Mouse (Mus musculus) embryonic facial prominence, embryonic 12.5 days (tissue): ENCODE measurements around the gene Echdc2. TPM values are rescaled to one million over a fixed set of nuclear protein-coding genes. Genes with fewer than 3 reads are reported as not detected.
"Not testable (repeated sequence)": the region's sequence is repeated elsewhere in the genome, so short reads cannot be mapped to it uniquely, and the experiment has no call there.

Experiments
- ATAC-seq: fragments of 200-750 bp; cut with Nextera tagmentation; 2 replicates; pipeline ENCODE4 v1.8.0; 2017; ENCODE audit not compliant: insufficient number of reproducible peaks, insufficient read depth, low FRiP score, low TSS enrichment
- H3K27ac ChIP-seq: fragments of 300-500 bp; sonication (generic); 2 replicates; pipeline ENCODE4 v1.5.1; 2016; ENCODE audit warnings: mild to moderate bottlenecking
- H3K27me3 ChIP-seq: fragments of 300-500 bp; sonication (generic); 2 replicates; pipeline ENCODE4 v1.6.1; 2016; ENCODE audit warnings: mild to moderate bottlenecking, moderate library complexity
- H3K36me3 ChIP-seq: fragments of 300-500 bp; sonication (generic); 2 replicates; pipeline ENCODE4 v1.6.1; 2016; ENCODE audit warnings: mild to moderate bottlenecking
- H3K4me1 ChIP-seq: fragments of 300-500 bp; sonication (generic); 2 replicates; pipeline ENCODE4 v1.6.1; 2016
- H3K4me2 ChIP-seq: fragments of 300-500 bp; sonication (generic); replicated peaks from 2 replicates; pipeline ENCODE4 v1.6.1; 2016; ENCODE audit warnings: mild to moderate bottlenecking, moderate library complexity
- H3K4me3 ChIP-seq: fragments of 300-500 bp; sonication (generic); 2 replicates; pipeline ENCODE4 v1.5.1; 2016; ENCODE audit warnings: mild to moderate bottlenecking
- H3K9ac ChIP-seq: fragments of 300-500 bp; sonication (generic); 2 replicates; pipeline ENCODE4 v1.6.1; 2016; ENCODE audit warnings: mild to moderate bottlenecking, moderate library complexity
- H3K9me3 ChIP-seq: fragments of 300-500 bp; sonication (generic); 2 replicates; pipeline ENCODE4 v1.6.1; 2016; ENCODE audit warnings: mild to moderate bottlenecking, moderate library complexity
- WGBS: fragments of 180-500 bp; shearing (Covaris S2); methylation state at CpG from one replicate; pipeline ENCODE4 v1.1.7; 2016; 5-methylcytosine and 5-hydroxymethylcytosine counted together
- polyA plus RNA-seq: library from polyadenylated mRNA; unstranded; fragments of >200 nt; fragmentation: Nextera tagmentation; extraction: Ambion mirVana; gene quantifications from 2 replicates; pipeline ENCODE4 v1.2.1, GENCODE M21; 2016

The Echdc2 gene
- 35.2 and 35.7 TPM in 2 replicates for polyA plus RNA-seq

DNA sequence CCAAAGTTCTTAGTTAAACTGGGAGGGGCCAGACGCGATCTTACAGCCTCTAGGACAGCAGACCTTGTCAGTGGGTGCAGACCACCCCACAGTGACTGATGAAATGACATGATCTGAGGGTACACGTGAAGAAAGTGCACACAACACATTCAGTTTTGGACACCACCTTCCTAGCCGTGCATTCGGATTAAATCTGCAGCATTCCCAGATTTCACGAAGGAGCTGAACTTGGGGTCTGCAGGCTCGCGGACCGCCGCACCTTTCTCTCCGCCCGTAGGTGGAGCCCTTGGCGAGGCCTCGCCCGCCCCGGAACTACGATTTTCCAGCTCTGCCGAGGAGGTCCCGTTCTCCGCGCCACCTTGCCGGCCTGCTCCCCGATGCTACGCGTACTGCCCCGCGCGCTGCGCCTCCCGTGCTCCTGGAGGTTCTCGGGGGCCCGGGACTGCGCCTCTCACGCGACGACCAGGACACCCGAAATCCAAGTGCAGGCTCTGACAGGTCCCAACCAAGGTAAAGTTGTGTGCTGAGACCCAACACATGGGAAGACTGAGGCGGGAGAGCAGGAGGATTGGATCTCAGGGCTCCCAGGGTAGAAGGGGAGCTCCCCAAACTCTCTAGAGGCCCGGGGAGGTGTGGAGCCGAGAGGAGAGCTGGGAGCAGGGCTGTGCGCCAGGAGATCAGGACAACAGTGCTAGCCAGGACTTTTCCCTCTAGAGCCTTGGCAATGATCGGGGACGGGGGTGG lies at the start of gene Echdc2:
TSS of gene Echdc2 (plus strand) at position 286 of the 744 bp plus-strand sequence.
- Histone ChIP-seq H3K4me2 (peak within 1 kb of the TSS; percentile 87), H3K27ac (no peak within 1 kb of the TSS), H3K4me1 (no peaks in the 10 kb centered on the region), H3K9me3 (no peaks in the 10 kb centered on the region), H3K4me3 (peak within 1 kb of the TSS; percentile 68), H3K27me3 (peaks cover 7% of the 10 kb centered on the region; the same call in 1 of the 2 replicates), H3K36me3 (no peaks in the 10 kb centered on the region), H3K9ac (peak within 1 kb of the TSS; percentile 75)
- 2% methylated on average over 43 of the region's 43 CpGs for WGBS
- ATAC-seq, result 0 out of 2 replicates have a peak, but pooled peaks have one; percentile 6

DNA sequence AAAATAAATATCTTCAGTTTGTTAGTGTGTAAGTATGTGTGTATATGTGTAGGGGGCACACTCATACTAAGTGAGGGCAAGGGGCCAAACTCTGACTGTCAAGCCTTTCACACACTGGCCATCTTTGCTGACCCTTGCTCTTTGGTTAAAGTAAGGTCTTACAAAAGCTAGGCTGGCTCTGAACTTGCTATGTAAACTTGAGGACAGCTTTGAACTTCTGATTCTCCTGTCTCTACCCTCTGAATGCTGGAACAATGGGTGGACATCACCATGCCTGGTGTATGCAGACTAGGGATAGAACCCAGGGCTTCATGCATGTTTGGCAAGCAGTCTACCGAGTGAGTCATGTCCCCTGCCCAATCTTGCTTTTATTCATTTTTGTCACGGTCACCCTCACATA lies 48.8 kb upstream of the Echdc2 start:
- no peak overlapping the region for H3K9ac ChIP-seq
- H3K4me2 ChIP-seq, result no peak overlapping the region
- H3K27ac ChIP-seq, result no peak overlapping the region
- no peaks in the 10 kb centered on the region for H3K27me3 ChIP-seq
- peaks cover 4% of the 10 kb centered on the region; the same call in 1 of the 2 replicates for H3K36me3 ChIP-seq
- H3K4me1 ChIP-seq, result no peaks in the 10 kb centered on the region
- no peak for ATAC-seq
- H3K9me3 ChIP-seq, result no peaks in the 10 kb centered on the region
- H3K4me3 ChIP-seq, result no peak overlapping the region
- 85% methylated on average over 2 of the region's 2 CpGs for WGBS

DNA sequence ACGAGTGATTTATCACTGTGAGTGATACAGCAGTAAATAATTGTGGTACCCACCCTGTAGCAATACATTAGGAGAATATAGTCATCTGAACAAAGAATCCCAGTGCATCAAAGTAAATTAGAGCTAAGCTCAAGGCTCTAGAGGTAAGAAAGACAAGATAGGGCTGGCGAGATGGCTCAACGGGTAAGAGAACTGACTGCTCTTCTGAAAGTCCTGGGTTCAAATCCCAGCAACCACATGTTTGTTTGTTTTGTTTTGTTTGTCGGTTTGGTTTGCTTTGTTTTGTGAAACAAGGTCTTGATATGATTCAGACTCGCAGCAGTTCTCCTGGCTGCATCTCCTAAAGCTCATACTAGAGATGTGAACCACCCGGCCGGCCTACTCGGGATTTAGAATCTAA lies 47.7 kb upstream of the Echdc2 start:
- no peak overlapping the region for H3K4me2 ChIP-seq
- H3K27ac ChIP-seq, result no peak overlapping the region
- H3K4me1 ChIP-seq, result no peaks in the 10 kb centered on the region
- no peaks in the 10 kb centered on the region for H3K9me3 ChIP-seq
- H3K4me3 ChIP-seq, result no peak overlapping the region
- H3K9ac ChIP-seq, result no peak overlapping the region
- WGBS, result 92% methylated on average over 8 of the region's 8 CpGs
- no peak for ATAC-seq
- no peaks in the 10 kb centered on the region for H3K27me3 ChIP-seq
- H3K36me3 ChIP-seq, result no peaks in the 10 kb centered on the region

DNA sequence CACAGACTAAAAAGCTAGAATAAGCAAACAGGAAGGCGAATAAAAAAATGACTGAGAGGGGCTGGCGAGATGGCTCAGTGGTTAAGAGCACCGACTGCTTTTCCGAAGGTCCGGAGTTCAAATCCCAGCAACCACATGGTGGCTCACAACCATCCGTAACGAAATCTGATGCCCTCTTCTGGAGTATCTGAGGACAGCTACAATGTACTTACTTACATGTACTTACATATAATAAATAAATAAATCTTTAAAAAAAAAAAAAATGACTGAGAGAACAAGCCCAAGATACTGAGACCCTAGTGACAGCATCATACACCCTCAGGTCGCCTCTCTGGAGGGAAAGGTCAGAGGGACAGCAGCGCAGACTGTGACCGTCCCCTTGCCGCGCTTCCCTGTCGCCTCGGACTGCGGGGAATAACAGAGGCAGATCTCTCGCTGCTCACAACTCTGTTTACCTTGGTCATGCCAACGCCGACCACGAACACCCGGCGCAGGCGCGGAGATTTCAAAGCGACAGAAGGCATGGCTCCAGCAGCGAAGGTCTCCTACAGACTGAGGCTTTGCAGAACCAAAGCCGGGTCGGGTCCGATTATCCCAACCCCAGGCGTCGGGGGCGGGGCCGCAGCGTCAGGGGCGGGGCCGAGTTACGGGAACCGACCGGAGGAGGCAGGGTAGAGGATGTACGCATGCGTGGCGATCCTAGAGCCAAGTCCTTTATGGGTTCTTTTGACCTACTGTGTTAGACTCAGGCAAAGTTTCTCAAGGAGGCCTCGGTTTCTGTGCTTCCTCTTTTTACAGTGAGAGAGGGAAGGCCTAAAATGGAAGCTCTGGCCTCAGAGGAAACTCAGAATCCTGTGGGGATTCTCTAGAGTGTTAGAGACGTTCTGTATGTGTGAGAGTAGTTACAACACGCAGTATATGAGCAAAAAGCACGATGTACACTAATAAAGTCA lies 47.0 kb upstream of the Echdc2 start:
- no peaks in the 10 kb centered on the region for H3K36me3 ChIP-seq
- peak overlapping the region; percentile 56 for H3K4me2 ChIP-seq
- no peaks in the 10 kb centered on the region for H3K4me1 ChIP-seq
- H3K27me3 ChIP-seq, result no peaks in the 10 kb centered on the region
- peak; percentile 84 for ATAC-seq
- peak overlapping the region; percentile 60 for H3K4me3 ChIP-seq
- H3K27ac ChIP-seq, result peak overlapping the region; percentile 57; the same call in 1 of the 2 replicates
- no peaks in the 10 kb centered on the region for H3K9me3 ChIP-seq
- peak overlapping the region; percentile 62 for H3K9ac ChIP-seq
- WGBS, result 14% methylated on average over 45 of the region's 45 CpGs

DNA sequence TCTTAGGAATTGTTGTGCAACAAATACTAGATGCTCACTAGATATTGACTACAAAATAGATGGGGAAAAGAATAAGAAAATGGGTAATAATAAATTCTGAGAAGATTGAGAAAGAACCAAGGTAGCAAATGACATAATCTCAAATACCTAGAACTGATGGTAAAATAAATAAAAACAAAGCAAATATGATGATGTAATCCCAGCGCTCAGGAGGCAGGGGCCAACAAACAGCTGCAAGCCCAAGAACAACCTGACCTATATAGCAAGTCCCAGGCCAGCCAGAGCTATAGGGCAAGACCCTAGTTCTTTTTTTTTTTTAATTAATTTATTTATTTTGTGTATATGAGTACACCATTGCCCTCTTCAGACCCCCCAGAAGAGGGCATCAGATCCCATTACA lies 41.1 kb upstream of the Echdc2 start:
- H3K36me3 ChIP-seq, result no peaks in the 10 kb centered on the region
- ATAC-seq, result no peak
- H3K4me1 ChIP-seq, result 0 out of 2 replicates have a peak, but pooled peaks cover 4% of the 10 kb centered on the region
- no peak overlapping the region for H3K27ac ChIP-seq
- no peak overlapping the region for H3K4me3 ChIP-seq
- WGBS, result 78% methylated on average over 1 of the region's 1 CpGs
- no peak overlapping the region for H3K4me2 ChIP-seq
- H3K27me3 ChIP-seq, result no peaks in the 10 kb centered on the region
- H3K9ac ChIP-seq, result no peak overlapping the region
- no peaks in the 10 kb centered on the region for H3K9me3 ChIP-seq

DNA sequence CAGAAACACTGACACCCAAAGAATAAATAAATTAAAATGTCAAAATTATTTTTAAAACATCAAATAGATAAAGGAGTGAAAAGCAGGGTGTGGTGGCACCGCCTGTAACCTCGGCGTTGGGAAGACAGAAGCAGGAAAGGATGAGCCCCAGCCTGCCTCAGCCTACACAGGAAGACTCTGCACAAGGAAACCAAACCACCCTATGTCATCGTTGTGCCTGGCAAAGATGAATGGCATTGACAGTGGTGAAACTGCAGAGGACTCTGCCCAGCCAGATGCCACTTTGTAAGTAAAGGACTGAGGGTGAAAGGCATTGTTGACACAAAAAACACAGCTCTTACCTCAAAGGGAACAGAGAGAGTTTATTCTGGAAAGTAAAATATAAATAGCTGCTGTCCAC lies 39.0 kb upstream of the Echdc2 start:
- Histone ChIP-seq H3K27ac (no peak overlapping the region), H3K9ac (no peak overlapping the region), H3K4me3 (no peak overlapping the region), H3K4me2 (no peak overlapping the region), H3K4me1 (0 out of 2 replicates have a peak, but pooled peaks cover 4% of the 10 kb centered on the region), H3K27me3 (no peaks in the 10 kb centered on the region), H3K9me3 (no peaks in the 10 kb centered on the region), H3K36me3 (no peaks in the 10 kb centered on the region)
- WGBS, result 91% methylated on average over 4 of the region's 4 CpGs
- ATAC-seq, result no peak

DNA sequence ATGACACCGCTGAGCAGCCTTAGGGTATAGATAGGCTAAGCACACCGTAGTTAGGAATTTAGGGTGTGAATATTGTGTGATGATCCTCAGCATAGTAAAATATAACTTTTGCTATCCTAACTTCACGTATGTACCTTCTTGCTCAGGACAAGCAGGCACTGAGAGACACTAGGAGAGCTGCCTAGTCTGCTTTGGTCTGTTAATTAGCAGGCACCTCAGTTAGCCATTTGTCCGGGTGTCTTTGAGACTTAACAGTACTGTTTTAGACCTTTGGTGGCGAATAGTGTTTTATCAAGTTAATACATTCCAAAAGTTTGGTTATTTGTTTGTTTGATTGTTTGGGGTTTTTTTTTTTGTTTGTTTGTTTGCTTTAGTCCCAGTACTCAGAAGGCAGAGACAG lies 37.7 kb upstream of the Echdc2 start:
- H3K27ac ChIP-seq, result no peak overlapping the region
- H3K4me3 ChIP-seq, result no peak overlapping the region
- 0 out of 2 replicates have a peak, but pooled peaks cover 4% of the 10 kb centered on the region for H3K4me1 ChIP-seq
- no peaks in the 10 kb centered on the region for H3K9me3 ChIP-seq
- no peak overlapping the region for H3K4me2 ChIP-seq
- WGBS, result 91% methylated on average over 5 of the region's 5 CpGs
- ATAC-seq, result no peak
- H3K27me3 ChIP-seq, result no peaks in the 10 kb centered on the region
- H3K9ac ChIP-seq, result no peak overlapping the region
- H3K36me3 ChIP-seq, result no peaks in the 10 kb centered on the region

DNA sequence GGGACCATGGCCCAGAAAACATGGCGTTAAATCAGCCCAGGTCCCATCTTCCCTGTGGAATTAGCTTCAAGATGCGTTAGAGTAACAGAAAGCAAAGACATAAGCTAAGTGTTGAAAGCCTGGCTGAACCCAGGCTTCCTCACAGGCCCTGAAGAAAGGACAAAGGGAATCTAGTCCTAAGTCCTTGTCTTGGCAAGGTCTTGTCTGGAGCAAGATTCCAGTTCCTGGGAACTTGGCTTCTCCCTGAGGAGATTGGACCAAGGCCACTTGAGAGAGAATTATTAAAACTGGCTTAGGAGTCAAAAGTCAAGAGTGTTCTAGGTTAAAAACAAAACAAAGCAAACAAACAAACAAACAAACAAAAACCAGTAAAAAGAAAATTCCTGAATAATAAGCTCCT lies 36.9 kb upstream of the Echdc2 start:
- H3K27ac ChIP-seq, result no peak overlapping the region
- H3K4me1 ChIP-seq, result 0 out of 2 replicates have a peak, but pooled peaks cover 4% of the 10 kb centered on the region
- 87% methylated on average over 2 of the region's 2 CpGs for WGBS
- H3K4me3 ChIP-seq, result no peak overlapping the region
- no peak overlapping the region for H3K9ac ChIP-seq
- no peaks in the 10 kb centered on the region for H3K27me3 ChIP-seq
- no peaks in the 10 kb centered on the region for H3K9me3 ChIP-seq
- no peaks in the 10 kb centered on the region for H3K36me3 ChIP-seq
- no peak overlapping the region for H3K4me2 ChIP-seq
- ATAC-seq, result no peak

DNA sequence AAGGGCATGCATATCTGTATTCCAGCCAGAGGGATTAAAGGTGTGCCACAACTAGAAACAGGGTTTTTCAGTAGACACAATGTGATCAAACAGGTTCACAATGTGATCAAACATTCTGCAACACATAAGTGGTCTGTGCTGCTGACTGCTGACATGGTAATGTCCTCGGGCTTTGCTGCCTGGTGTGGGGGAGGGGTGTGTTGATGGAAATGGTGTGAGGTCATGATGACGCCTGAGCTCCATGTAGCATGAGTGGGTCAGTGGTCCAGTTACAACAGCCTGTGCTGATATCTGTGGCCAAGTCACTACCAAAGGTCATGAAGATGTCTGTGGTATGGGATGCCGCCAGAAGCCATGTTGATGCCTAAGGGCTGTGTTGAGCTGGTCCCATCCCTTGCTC lies 34.8 kb upstream of the Echdc2 start:
- H3K4me2 ChIP-seq, result no peak overlapping the region
- ATAC-seq, result no peak
- H3K9me3 ChIP-seq, result no peaks in the 10 kb centered on the region
- H3K36me3 ChIP-seq, result no peaks in the 10 kb centered on the region
- no peak overlapping the region for H3K4me3 ChIP-seq
- 87% methylated on average over 3 of the region's 3 CpGs for WGBS
- H3K27me3 ChIP-seq, result no peaks in the 10 kb centered on the region
- H3K27ac ChIP-seq, result no peak overlapping the region
- no peak overlapping the region for H3K9ac ChIP-seq
- 0 out of 2 replicates have a peak, but pooled peaks cover 4% of the 10 kb centered on the region for H3K4me1 ChIP-seq

DNA sequence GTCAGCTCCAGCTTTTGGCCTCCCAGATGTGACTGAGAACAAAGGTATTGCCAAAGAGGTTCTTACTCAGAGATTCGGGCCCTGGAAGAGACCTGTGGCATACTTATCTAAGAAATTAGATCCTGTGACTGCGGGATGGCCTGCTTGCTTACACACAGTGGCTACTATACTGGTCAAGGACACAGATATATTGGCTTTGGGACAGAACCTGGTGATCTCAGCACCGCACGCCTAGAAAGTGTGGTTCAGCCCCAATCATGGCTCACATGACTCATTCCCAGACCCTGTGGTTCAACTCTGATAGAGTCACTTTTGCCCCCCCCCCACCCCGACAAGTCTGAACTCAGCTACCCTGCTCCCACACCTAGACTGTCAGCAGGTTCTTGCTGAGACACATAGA lies 28.3 kb upstream of the Echdc2 start:
- Histone ChIP-seq H3K27ac (no peak overlapping the region), H3K4me3 (no peak overlapping the region), H3K4me2 (no peak overlapping the region), H3K9me3 (no peaks in the 10 kb centered on the region), H3K36me3 (no peaks in the 10 kb centered on the region), H3K9ac (no peak overlapping the region), H3K4me1 (no peaks in the 10 kb centered on the region), H3K27me3 (no peaks in the 10 kb centered on the region)
- 89% methylated on average over 5 of the region's 5 CpGs for WGBS
- no peak for ATAC-seq

DNA sequence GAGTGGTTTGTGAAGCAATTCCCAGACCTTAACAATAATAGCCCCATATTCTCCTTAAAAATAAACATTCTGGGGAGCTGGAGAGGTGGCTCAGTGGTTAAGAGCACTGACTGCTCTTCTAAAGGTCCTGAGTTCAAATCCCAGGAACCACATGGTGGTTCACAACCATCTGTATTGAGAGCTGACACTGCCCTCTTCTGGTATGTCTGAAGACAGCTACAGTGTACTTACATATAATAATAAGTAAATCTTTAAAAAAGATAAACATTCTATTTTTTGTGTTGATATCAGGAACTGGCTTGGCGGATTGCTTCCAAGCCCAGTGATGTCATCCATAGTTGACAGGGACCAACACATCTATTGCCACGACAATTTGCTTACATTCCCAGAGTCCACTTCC lies 22.1 kb upstream of the Echdc2 start:
- not testable (repeated sequence) for H3K4me1 ChIP-seq, H3K9me3 ChIP-seq, H3K27me3 ChIP-seq, ATAC-seq, H3K9ac ChIP-seq, H3K36me3 ChIP-seq, H3K4me2 ChIP-seq, H3K27ac ChIP-seq, H3K4me3 ChIP-seq
- 87% methylated on average over 2 of the region's 2 CpGs for WGBS
